Mouse (Mus musculus) v-Abl transformed pro-B cells (cell line): ENCODE results near the gene Spon1.

Experiments
- in situ Hi-C, 2 experiments: fragments of 400-800 bp; cut with MboI; formaldehyde crosslinking; loops; one replicate each; pipeline ENCODE4 v1.15.1; 2025; ENCODE audit not compliant: unreplicated experiment in 2 of 2

The Spon1 gene

GRCm38 (mm10) chr7:114074133-114074532 lies 308.3 kb downstream of the Spon1 start:
- in situ Hi-C loops, result loop anchor here in 1 of 2 experiments (25.0 kb wide), 2 partner anchors 438 to 563 kb away; partner anchors contain the start of gene Calca

GRCm38 (mm10) chr7:114074595-114074994 lies 308.8 kb downstream of the Spon1 start:
- in situ Hi-C loops, result loop anchor here in 1 of 2 experiments (25.0 kb wide), 2 partner anchors 438 to 563 kb away; partner anchors contain the start of gene Calca

- in situ Hi-C loops, result no loop called here
Observed at GRCm38 (mm10) chr7:114079343-114079742, 313.5 kb downstream of the Spon1 start.

GRCm38 (mm10) chr7:114080250-114080649 lies 314.5 kb downstream of the Spon1 start:
- in situ Hi-C loops, result no loop called here

- in situ Hi-C loops, result no loop called here
Observed at GRCm38 (mm10) chr7:114081633-114082420, 316.0 kb downstream of the Spon1 start.

GRCm38 (mm10) chr7:114083088-114083487 lies 317.3 kb downstream of the Spon1 start:
- in situ Hi-C loops, result no loop called here

GRCm38 (mm10) chr7:114083760-114084159 lies 318.0 kb downstream of the Spon1 start:
- in situ Hi-C loops, result no loop called here

- in situ Hi-C loops, result no loop called here
Observed at GRCm38 (mm10) chr7:114086021-114086710, 320.4 kb downstream of the Spon1 start.

GRCm38 (mm10) chr7:114087341-114087740 lies 321.5 kb downstream of the Spon1 start:
- in situ Hi-C loops, result no loop called here

GRCm38 (mm10) chr7:114087986-114088385 lies 322.2 kb downstream of the Spon1 start:
- in situ Hi-C loops, result no loop called here

- in situ Hi-C loops, result no loop called here
Observed at GRCm38 (mm10) chr7:114088918-114089317, 323.1 kb downstream of the Spon1 start.

- in situ Hi-C loops, result no loop called here
Observed at GRCm38 (mm10) chr7:114090231-114090630, 324.4 kb downstream of the Spon1 start.

- in situ Hi-C loops, result no loop called here
Observed at GRCm38 (mm10) chr7:114090892-114091545, 325.2 kb downstream of the Spon1 start.
